Mouse (Mus musculus): ENCODE measurements around the gene Rtbdn. TPM values are rescaled to one million over a fixed set of nuclear protein-coding genes. Genes with fewer than 3 reads are reported as not detected.

Gene Rtbdn
- polyA plus RNA-seq, 1 experiment from 2014 or later = 0.28 TPM

GRCm38 (mm10) chr8:84913960-84914359 lies 32.8 kb upstream of the Rtbdn start:
- Histone ChIP-seq H3K27me3 (ENCODE audit: control insufficient read depth, insufficient read depth, low read length) (peaks cover 25% of the 10 kb centered on the region), H3K4me2 (ENCODE audit: low read depth, low read length) (peak overlapping the region; percentile 79), H3K9ac (ENCODE audit: low read length) (no peak overlapping the region), H3K9me3 (replicated peaks; ENCODE audit: control insufficient read depth, low read length) (0 out of 2 replicates have a peak, but pooled peaks cover 6% of the 10 kb centered on the region), H3K4me1 (ENCODE audit: control insufficient read depth, insufficient read depth, low read length) (peaks cover 8% of the 10 kb centered on the region), H3K27ac (ENCODE audit: low read length) (no peak overlapping the region), H3K4me3 (replicated peaks; ENCODE audit: low read length) (peak overlapping the region; percentile 53; the same call in 1 of the 2 replicates), H3K36me3 (ENCODE audit: control insufficient read depth, insufficient read depth, low read length) (no peaks in the 10 kb centered on the region; the same call in 1 of the 2 replicates)
- whole genome bisulfite sequencing = 23% methylated on average over 4 of the region's 4 CpGs
- ATAC-seq (ENCODE audit: insufficient read depth, low FRiP score) = no peak

- no peak for ATAC-seq (ENCODE audit: insufficient read depth, low FRiP score)
- Histone ChIP-seq H3K4me3 (replicated peaks; ENCODE audit: low read length) (no peak overlapping the region), H3K9me3 (replicated peaks; ENCODE audit: control insufficient read depth, low read length) (0 out of 2 replicates have a peak, but pooled peaks cover 6% of the 10 kb centered on the region), H3K27ac (ENCODE audit: low read length) (no peak overlapping the region), H3K4me2 (ENCODE audit: low read depth, low read length) (no peak overlapping the region), H3K36me3 (ENCODE audit: control insufficient read depth, insufficient read depth, low read length) (no peaks in the 10 kb centered on the region; the same call in 1 of the 2 replicates), H3K4me1 (ENCODE audit: control insufficient read depth, insufficient read depth, low read length) (peaks cover 3% of the 10 kb centered on the region; the same call in 1 of the 2 replicates), H3K9ac (ENCODE audit: low read length) (no peak overlapping the region), H3K27me3 (ENCODE audit: control insufficient read depth, insufficient read depth, low read length) (peaks cover 25% of the 10 kb centered on the region)
- WGBS = 86% methylated on average over 8 of the region's 8 CpGs
Observed at GRCm38 (mm10) chr8:84915269-84915668, 31.5 kb upstream of the Rtbdn start.

GRCm38 (mm10) chr8:84917781-84918180 lies 29.0 kb upstream of the Rtbdn start:
- H3K27me3 ChIP-seq (ENCODE audit: control insufficient read depth, insufficient read depth, low read length) = peaks cover 10% of the 10 kb centered on the region
- H3K9ac ChIP-seq (ENCODE audit: low read length) = no peak overlapping the region
- no peaks in the 10 kb centered on the region; the same call in 1 of the 2 replicates for H3K36me3 ChIP-seq (ENCODE audit: control insufficient read depth, insufficient read depth, low read length)
- H3K27ac ChIP-seq (ENCODE audit: low read length) = no peak overlapping the region
- no peak overlapping the region for H3K4me3 ChIP-seq (replicated peaks; ENCODE audit: low read length)
- no peak for ATAC-seq (ENCODE audit: insufficient read depth, low FRiP score)
- no peak overlapping the region for H3K4me2 ChIP-seq (ENCODE audit: low read depth, low read length)
- 0 out of 2 replicates have a peak, but pooled peaks cover 6% of the 10 kb centered on the region for H3K9me3 ChIP-seq (replicated peaks; ENCODE audit: control insufficient read depth, low read length)
- H3K4me1 ChIP-seq (ENCODE audit: control insufficient read depth, insufficient read depth, low read length) = peaks cover 2% of the 10 kb centered on the region; the same call in 1 of the 2 replicates
- WGBS = 47% methylated on average over 20 of the region's 20 CpGs

- no peaks in the 10 kb centered on the region; the same call in 1 of the 2 replicates for H3K36me3 ChIP-seq (ENCODE audit: control insufficient read depth, insufficient read depth, low read length)
- H3K9ac ChIP-seq (ENCODE audit: low read length) = no peak overlapping the region
- 90% methylated on average over 15 of the region's 15 CpGs for WGBS
- no peak for ATAC-seq (ENCODE audit: insufficient read depth, low FRiP score)
- H3K4me1 ChIP-seq (ENCODE audit: control insufficient read depth, insufficient read depth, low read length) = no peaks in the 10 kb centered on the region
- no peak overlapping the region for H3K27ac ChIP-seq (ENCODE audit: low read length)
- no peak overlapping the region for H3K4me2 ChIP-seq (ENCODE audit: low read depth, low read length)
- no peak overlapping the region for H3K4me3 ChIP-seq (replicated peaks; ENCODE audit: low read length)
- 0 out of 2 replicates have a peak, but pooled peaks cover 6% of the 10 kb centered on the region for H3K9me3 ChIP-seq (replicated peaks; ENCODE audit: control insufficient read depth, low read length)
- H3K27me3 ChIP-seq (ENCODE audit: control insufficient read depth, insufficient read depth, low read length) = peaks cover 4% of the 10 kb centered on the region; the same call in 1 of the 2 replicates
Observed at GRCm38 (mm10) chr8:84918646-84919045, 28.1 kb upstream of the Rtbdn start.

- no peak for ATAC-seq (ENCODE audit: insufficient read depth, low FRiP score)
- H3K4me2 ChIP-seq (ENCODE audit: low read depth, low read length) = no peak overlapping the region
- peaks cover 4% of the 10 kb centered on the region; the same call in 1 of the 2 replicates for H3K27me3 ChIP-seq (ENCODE audit: control insufficient read depth, insufficient read depth, low read length)
- H3K9me3 ChIP-seq (replicated peaks; ENCODE audit: control insufficient read depth, low read length) = no peaks in the 10 kb centered on the region
- H3K4me1 ChIP-seq (ENCODE audit: control insufficient read depth, insufficient read depth, low read length) = no peaks in the 10 kb centered on the region
- H3K4me3 ChIP-seq (replicated peaks; ENCODE audit: low read length) = no peak overlapping the region
- no peaks in the 10 kb centered on the region for H3K36me3 ChIP-seq (ENCODE audit: control insufficient read depth, insufficient read depth, low read length)
- H3K27ac ChIP-seq (ENCODE audit: low read length) = no peak overlapping the region
- no peak overlapping the region for H3K9ac ChIP-seq (ENCODE audit: low read length)
- whole genome bisulfite sequencing = 75% methylated on average over 2 of the region's 2 CpGs
Observed at GRCm38 (mm10) chr8:84921596-84921995, 25.2 kb upstream of the Rtbdn start.

GRCm38 (mm10) chr8:84925557-84925956 lies 21.2 kb upstream of the Rtbdn start:
- H3K36me3 ChIP-seq (ENCODE audit: control insufficient read depth, insufficient read depth, low read length) = no peaks in the 10 kb centered on the region
- WGBS = 71% methylated on average over 7 of the region's 7 CpGs
- H3K27ac ChIP-seq (ENCODE audit: low read length) = no peak overlapping the region
- H3K9ac ChIP-seq (ENCODE audit: low read length) = no peak overlapping the region
- H3K4me3 ChIP-seq (replicated peaks; ENCODE audit: low read length) = no peak overlapping the region
- ATAC-seq (ENCODE audit: insufficient read depth, low FRiP score) = no peak
- peaks cover 16% of the 10 kb centered on the region; the same call in 1 of the 2 replicates for H3K27me3 ChIP-seq (ENCODE audit: control insufficient read depth, insufficient read depth, low read length)
- H3K4me2 ChIP-seq (ENCODE audit: low read depth, low read length) = no peak overlapping the region
- H3K9me3 ChIP-seq (replicated peaks; ENCODE audit: control insufficient read depth, low read length) = no peaks in the 10 kb centered on the region
- 0 out of 2 replicates have a peak, but pooled peaks cover 3% of the 10 kb centered on the region for H3K4me1 ChIP-seq (ENCODE audit: control insufficient read depth, insufficient read depth, low read length)

- peaks cover 18% of the 10 kb centered on the region; the same call in 1 of the 2 replicates for H3K27me3 ChIP-seq (ENCODE audit: control insufficient read depth, insufficient read depth, low read length)
- no peaks in the 10 kb centered on the region for H3K9me3 ChIP-seq (replicated peaks; ENCODE audit: control insufficient read depth, low read length)
- no peak overlapping the region for H3K9ac ChIP-seq (ENCODE audit: low read length)
- no peaks in the 10 kb centered on the region for H3K36me3 ChIP-seq (ENCODE audit: control insufficient read depth, insufficient read depth, low read length)
- no peak for ATAC-seq (ENCODE audit: insufficient read depth, low FRiP score)
- no peak overlapping the region for H3K4me2 ChIP-seq (ENCODE audit: low read depth, low read length)
- H3K4me3 ChIP-seq (replicated peaks; ENCODE audit: low read length) = no peak overlapping the region
- WGBS = 73% methylated on average over 1 of the region's 1 CpGs
- H3K27ac ChIP-seq (ENCODE audit: low read length) = no peak overlapping the region
- 0 out of 2 replicates have a peak, but pooled peaks cover 3% of the 10 kb centered on the region for H3K4me1 ChIP-seq (ENCODE audit: control insufficient read depth, insufficient read depth, low read length)
Observed at GRCm38 (mm10) chr8:84927513-84927912, 19.3 kb upstream of the Rtbdn start.

- peak; percentile 79; the same call in 1 of the 2 replicates for ATAC-seq (ENCODE audit: insufficient read depth, low FRiP score)
- Histone ChIP-seq H3K9ac (ENCODE audit: low read length) (peak overlapping the region; percentile 12; the same call in 1 of the 2 replicates), H3K4me3 (replicated peaks; ENCODE audit: low read length) (peak overlapping the region; percentile 36), H3K4me1 (ENCODE audit: control insufficient read depth, insufficient read depth, low read length) (0 out of 2 replicates have a peak, but pooled peaks cover 3% of the 10 kb centered on the region), H3K9me3 (replicated peaks; ENCODE audit: control insufficient read depth, low read length) (no peaks in the 10 kb centered on the region), H3K4me2 (ENCODE audit: low read depth, low read length) (peak overlapping the region; percentile 67), H3K27me3 (ENCODE audit: control insufficient read depth, insufficient read depth, low read length) (peaks cover 20% of the 10 kb centered on the region; the same call in 1 of the 2 replicates), H3K36me3 (ENCODE audit: control insufficient read depth, insufficient read depth, low read length) (no peaks in the 10 kb centered on the region), H3K27ac (ENCODE audit: low read length) (no peak overlapping the region)
- WGBS = 3% methylated on average over 51 of the region's 52 CpGs
Observed at GRCm38 (mm10) chr8:84928456-84929306, 18.1 kb upstream of the Rtbdn start.

GRCm38 (mm10) chr8:84930582-84930981 lies 16.2 kb upstream of the Rtbdn start:
- H3K4me3 ChIP-seq (replicated peaks; ENCODE audit: low read length) = no peak overlapping the region
- H3K36me3 ChIP-seq (ENCODE audit: control insufficient read depth, insufficient read depth, low read length) = no peaks in the 10 kb centered on the region
- no peak overlapping the region for H3K4me2 ChIP-seq (ENCODE audit: low read depth, low read length)
- ATAC-seq (ENCODE audit: insufficient read depth, low FRiP score) = no peak
- H3K9ac ChIP-seq (ENCODE audit: low read length) = no peak overlapping the region
- no peaks in the 10 kb centered on the region for H3K9me3 ChIP-seq (replicated peaks; ENCODE audit: control insufficient read depth, low read length)
- H3K4me1 ChIP-seq (ENCODE audit: control insufficient read depth, insufficient read depth, low read length) = 0 out of 2 replicates have a peak, but pooled peaks cover 3% of the 10 kb centered on the region
- WGBS = 85% methylated on average over 13 of the region's 13 CpGs
- peaks cover 39% of the 10 kb centered on the region for H3K27me3 ChIP-seq (ENCODE audit: control insufficient read depth, insufficient read depth, low read length)
- H3K27ac ChIP-seq (ENCODE audit: low read length) = no peak overlapping the region

All from stomach, embryonic 16.5 days (tissue).